Comparison of ENCODE assay signal across 21 mouse cellular contexts in the genomic region with DNA sequence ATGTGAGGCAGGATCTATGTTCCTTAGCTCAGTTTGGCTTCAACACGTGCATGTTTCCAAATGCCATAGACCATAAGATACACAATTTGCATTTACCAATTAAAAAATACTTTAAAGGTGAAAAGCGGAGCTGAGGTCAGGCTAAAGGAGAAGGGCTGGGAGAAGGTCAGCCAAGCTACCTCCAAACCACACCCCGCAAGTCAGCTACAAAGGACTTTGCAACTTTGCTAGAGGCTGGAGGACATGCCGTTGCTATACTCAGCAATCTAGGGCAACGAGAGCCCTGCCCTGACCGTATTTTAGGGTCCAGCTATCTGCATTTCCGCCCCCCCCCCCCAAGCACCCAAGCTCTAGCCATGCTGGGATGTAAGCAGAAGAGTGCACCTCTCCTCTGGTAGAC. TPM values are rescaled to one million over a fixed set of nuclear protein-coding genes. Genes with fewer than 3 reads are reported as not detected.
DNase-seq lines count a peak whose midpoint lies in the region; ATAC-seq and TF ChIP-seq lines count a peak whose summit lies in the region.
"Had no signal": no experiment of that assay in that cellular context is flagged by ENCODE, and none has a peak within 500 bp of the region (broad histone marks: within the 10 kb centered on the region; RNA-seq: fewer than 3 reads in every experiment).

No protein-coding gene starts in this region.

- H3K27me3 ChIP-seq in kidney, embryonic 14.5 days (ENCODE audit: control insufficient read depth, insufficient read depth, low read length), result no peaks in the 10 kb centered on the region
- H3K27me3 ChIP-seq: embryonic facial prominence, embryonic 12.5 days; forebrain, embryonic 12.5 days had no signal

- peaks cover 23% of the 10 kb centered on the region for H3K4me1 ChIP-seq in kidney, embryonic 14.5 days (ENCODE audit: control insufficient read depth, insufficient read depth, low read length)
- H3K4me1 ChIP-seq in embryonic fibroblast, embryonic 13.5 days (ENCODE audit: control insufficient read depth, insufficient read depth, low read length), result peaks cover 22% of the 10 kb centered on the region
- H3K4me1 ChIP-seq: forebrain, embryonic 12.5 days had no signal

- 81% methylated on average over 7 of the region's 7 CpGs for WGBS in kidney, embryonic 14.5 days

- ATAC-seq in kidney, embryonic 14.5 days (ENCODE audit: low FRiP score, low TSS enrichment), result no peak
- ATAC-seq: forebrain, embryonic 14.5 days; forebrain, embryonic 16.5 days had no signal

- no peak for TF ChIP-seq CTCF in embryonic fibroblast, embryonic 13.5 days (IDR thresholded peaks at IDR 0.05; ENCODE audit: borderline replicate concordance, insufficient read depth, low read length)

- no peak overlapping the region for H3K4me2 ChIP-seq in kidney, embryonic 14.5 days (replicated peaks; ENCODE audit: low read depth, low read length)
- H3K4me2 ChIP-seq: embryonic facial prominence, embryonic 12.5 days; forebrain, embryonic 12.5 days had no signal

- H3K9me3 ChIP-seq in kidney, embryonic 14.5 days (ENCODE audit: control insufficient read depth, low read length), result no peaks in the 10 kb centered on the region
- H3K9me3 ChIP-seq: embryonic facial prominence, embryonic 12.5 days; forebrain, embryonic 10.5 days; forebrain, embryonic 12.5 days had no signal

- H3K36me3 ChIP-seq in kidney, embryonic 14.5 days (ENCODE audit: control insufficient read depth, insufficient read depth, low read length), result no peaks in the 10 kb centered on the region
- H3K36me3 ChIP-seq: embryonic facial prominence, embryonic 12.5 days; forebrain, embryonic 10.5 days; forebrain, embryonic 12.5 days had no signal

- DNase-seq in kidney, adult 8-10 months, result peak; percentile 37 to 49
- peak; percentile 46 to 53 for DNase-seq in kidney, postnatal 36 days
- no peak for DNase-seq in kidney, adult 11 months
- no peak for DNase-seq in cerebellum, adult 18-20 months
- DNase-seq: adrenal gland, adult 2 months; adrenal gland, postnatal 10 days; adrenal gland, postnatal 25 days; cerebellum, adult 11 months; cerebellum, adult 2 months; cerebellum, adult 9-10 months; cerebellum, postnatal 10 days; cerebellum, postnatal 25 days; embryo, embryonic 11 days had no signal

- H3K4me3 ChIP-seq in kidney, embryonic 14.5 days (ENCODE audit: low read length), result no peak overlapping the region
- no peak overlapping the region for H3K4me3 ChIP-seq in embryonic fibroblast, embryonic 13.5 days (ENCODE audit: insufficient read depth, low read length)
- H3K4me3 ChIP-seq: embryonic facial prominence, embryonic 12.5 days; erythroblast, embryonic 14.5 days; forebrain, embryonic 10.5 days; forebrain, embryonic 12.5 days had no signal

- no peak overlapping the region for H3K27ac ChIP-seq in kidney, embryonic 14.5 days (ENCODE audit: low read depth, low read length)
- peak overlapping the region; percentile 99 for H3K27ac ChIP-seq in embryonic fibroblast, embryonic 13.5 days (ENCODE audit: insufficient read depth, low read length)
- H3K27ac ChIP-seq: embryonic facial prominence, embryonic 12.5 days; forebrain, embryonic 10.5 days; forebrain, embryonic 12.5 days had no signal

- H3K9ac ChIP-seq in kidney, embryonic 14.5 days (ENCODE audit: low read depth, low read length), result no peak overlapping the region
- H3K9ac ChIP-seq: embryonic facial prominence, embryonic 12.5 days; forebrain, embryonic 12.5 days had no signal

- TF ChIP-seq POLR2A in embryonic fibroblast, embryonic 13.5 days (IDR thresholded peaks at IDR 0.05; ENCODE audit: low read depth, low read length), result no peak

RNA-seq across cellular contexts. Expression of gene Amotl2, which starts 45.1 kb away (rescaled TPM):
- 20.8 and 30.1 TPM in 2 replicates for polyA plus RNA-seq in kidney, embryonic 14.5 days (2014; fragmentation: Nextera tagmentation; extraction: Ambion mirVana)
- polyA plus RNA-seq in embryonic fibroblast, embryonic 13.5 days (2011; ENCODE audit: insufficient read length, low read depth, missing spikeins), result 135 and 188 TPM in 2 replicates

Comparison
In these comparisons a context has a peak if more than half of its experiments do, and no peak if none do; other contexts are left out.
1. DNase-seq: peak in kidney, adult 8-10 months (2 of 2) and kidney, postnatal 36 days (2 of 2); none in kidney, adult 11 months (single experiment) and cerebellum, adult 18-20 months (0 of 2).